Mouse (Mus musculus): Measurements from ENCODE around the gene Slc22a21. TPM values are rescaled to one million over a fixed set of nuclear protein-coding genes. Genes with fewer than 3 reads are reported as not detected.

Gene Slc22a21
- 2.6 and 2.9 TPM in 2 replicates for polyA plus RNA-seq (2014; fragmentation: Nextera tagmentation; extraction: Ambion mirVana)

GRCm38 (mm10) chr11:53979788-53980621 is at the start of gene Slc22a21:
Slc22a21 (minus strand) TSS chr11:53980332.
- whole genome bisulfite sequencing: 2% methylated on average over 73 of the region's 73 CpGs
- Histone ChIP-seq H3K27me3 (ENCODE audit: control insufficient read depth, insufficient read depth, low read length) (no peaks in the 10 kb centered on the region), H3K4me1 (ENCODE audit: control insufficient read depth, insufficient read depth, low read length) (no peaks in the 10 kb centered on the region), H3K9ac (ENCODE audit: low read length) (peak within 1 kb of the TSS; percentile 63), H3K36me3 (ENCODE audit: control insufficient read depth, insufficient read depth, low read length) (no peaks in the 10 kb centered on the region), H3K4me3 (ENCODE audit: low read depth, low read length) (peak within 1 kb of the TSS; percentile 54), H3K27ac (replicated peaks; ENCODE audit: low read depth, low read length) (no peak within 1 kb of the TSS), H3K4me2 (ENCODE audit: low read depth, severe bottlenecking) (peak within 1 kb of the TSS; percentile 93), H3K9me3 (ENCODE audit: control insufficient read depth, low read length) (no peaks in the 10 kb centered on the region)
- ATAC-seq (ENCODE audit: insufficient number of reproducible peaks, low FRiP score, low TSS enrichment, low read depth) (peak; percentile 86), DNase-seq (ENCODE audit: low spot score) (peak; percentile 82)

GRCm38 (mm10) chr11:54028997-54029396 is 48.9 kb upstream of the Slc22a21 start:
- no peak overlapping the region for H3K27ac ChIP-seq (replicated peaks; ENCODE audit: low read depth, low read length)
- ATAC-seq (ENCODE audit: insufficient number of reproducible peaks, low FRiP score, low TSS enrichment, low read depth): no peak
- no peaks in the 10 kb centered on the region for H3K36me3 ChIP-seq (ENCODE audit: control insufficient read depth, insufficient read depth, low read length)
- WGBS: 79% methylated on average over 4 of the region's 4 CpGs
- H3K9me3 ChIP-seq (ENCODE audit: control insufficient read depth, low read length): no peaks in the 10 kb centered on the region
- no peak overlapping the region for H3K4me2 ChIP-seq (ENCODE audit: low read depth, severe bottlenecking)
- H3K4me1 ChIP-seq (ENCODE audit: control insufficient read depth, insufficient read depth, low read length): 0 out of 2 replicates have a peak, but pooled peaks cover 3% of the 10 kb centered on the region
- no peak overlapping the region for H3K9ac ChIP-seq (ENCODE audit: low read length)
- no peak overlapping the region for H3K4me3 ChIP-seq (ENCODE audit: low read depth, low read length)
- DNase-seq (ENCODE audit: low spot score): no peak
- H3K27me3 ChIP-seq (ENCODE audit: control insufficient read depth, insufficient read depth, low read length): peaks cover 10% of the 10 kb centered on the region

- H3K4me2 ChIP-seq (ENCODE audit: low read depth, severe bottlenecking): peak within 1 kb of the TSS; percentile 78
Observed at GRCm38 (mm10) chr11:54028044-54028951, 48.2 kb upstream of the Slc22a21 start, which contains the start of gene Slc22a4. Slc22a4 (minus strand) TSS chr11:54028090.

DNA sequence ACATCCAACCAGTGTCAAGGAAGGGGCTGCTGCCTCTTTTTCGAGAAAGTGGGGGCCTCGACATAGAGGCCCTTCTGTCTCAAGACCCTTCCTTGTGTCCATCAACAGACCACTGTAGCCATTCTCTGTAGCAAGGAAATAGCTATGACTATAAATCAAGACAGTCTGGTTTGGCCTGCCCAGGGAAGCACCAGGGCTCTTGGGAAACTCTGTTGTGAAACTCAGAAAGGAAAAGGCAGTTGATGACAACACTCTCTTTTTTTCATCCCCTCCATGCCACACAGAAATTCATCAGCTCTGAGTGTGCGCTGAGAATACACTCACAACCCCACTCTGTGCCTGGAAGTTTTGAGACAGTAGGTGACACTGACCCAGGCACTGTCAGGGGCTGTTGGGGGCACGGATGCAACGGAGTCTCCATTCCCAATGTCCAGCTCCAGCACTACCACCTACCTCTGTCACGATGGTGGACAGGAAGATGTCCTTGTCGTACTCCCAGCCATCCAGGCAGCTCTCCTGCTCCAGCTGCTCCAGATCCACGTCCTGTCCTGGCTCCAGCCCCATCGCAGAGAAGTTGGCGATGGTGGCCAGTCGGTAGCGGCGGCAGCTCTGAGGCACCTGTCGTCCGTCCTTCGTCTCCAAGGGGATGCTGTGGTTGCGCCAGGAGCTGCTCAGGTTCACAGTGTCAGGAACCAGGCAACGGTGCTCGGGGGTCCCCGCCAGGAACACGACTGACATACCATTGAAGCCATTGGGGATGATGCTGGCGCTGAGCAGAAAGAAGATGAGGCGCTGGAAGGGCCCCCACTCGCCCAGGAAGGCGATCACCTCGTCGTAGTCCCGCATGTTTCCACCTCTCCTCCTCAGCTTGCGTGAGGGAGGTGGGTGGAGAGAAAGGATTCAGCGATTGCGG is 47.3 kb upstream of the Slc22a21 start:
- DNase-seq (ENCODE audit: low spot score) (peak; percentile 34), ATAC-seq (ENCODE audit: insufficient number of reproducible peaks, low FRiP score, low TSS enrichment, low read depth) (no peak)
- 0 out of 2 replicates have a peak, but pooled peaks cover 3% of the 10 kb centered on the region for H3K4me1 ChIP-seq (ENCODE audit: control insufficient read depth, insufficient read depth, low read length)
- peaks cover 10% of the 10 kb centered on the region for H3K27me3 ChIP-seq (ENCODE audit: control insufficient read depth, insufficient read depth, low read length)
- H3K9ac ChIP-seq (ENCODE audit: low read length): peak overlapping the region; percentile 67
- no peaks in the 10 kb centered on the region; the same call in 1 of the 2 replicates for H3K36me3 ChIP-seq (ENCODE audit: control insufficient read depth, insufficient read depth, low read length)
- H3K9me3 ChIP-seq (ENCODE audit: control insufficient read depth, low read length): no peaks in the 10 kb centered on the region
- peak overlapping the region; percentile 41 for H3K4me3 ChIP-seq (ENCODE audit: low read depth, low read length)
- H3K27ac ChIP-seq (replicated peaks; ENCODE audit: low read depth, low read length): no peak overlapping the region
- WGBS: 16% methylated on average over 31 of the region's 31 CpGs
- H3K4me2 ChIP-seq (ENCODE audit: low read depth, severe bottlenecking): peak overlapping the region; percentile 78

More at GRCm38 (mm10) chr11:54028044-54028951, 48.2 kb upstream of the Slc22a21 start, which contains the start of gene Slc22a4:
- Histone ChIP-seq H3K4me1 (ENCODE audit: control insufficient read depth, insufficient read depth, low read length) (0 out of 2 replicates have a peak, but pooled peaks cover 3% of the 10 kb centered on the region), H3K27ac (replicated peaks; ENCODE audit: low read depth, low read length) (no peak within 1 kb of the TSS), H3K27me3 (ENCODE audit: control insufficient read depth, insufficient read depth, low read length) (peaks cover 10% of the 10 kb centered on the region), H3K4me3 (ENCODE audit: low read depth, low read length) (peak within 1 kb of the TSS; percentile 41), H3K9ac (ENCODE audit: low read length) (peak within 1 kb of the TSS; percentile 67), H3K36me3 (ENCODE audit: control insufficient read depth, insufficient read depth, low read length) (no peaks in the 10 kb centered on the region), H3K9me3 (ENCODE audit: control insufficient read depth, low read length) (no peaks in the 10 kb centered on the region)
- WGBS: 3% methylated on average over 61 of the region's 61 CpGs
- DNase-seq (ENCODE audit: low spot score) (peak; percentile 80), ATAC-seq (ENCODE audit: insufficient number of reproducible peaks, low FRiP score, low TSS enrichment, low read depth) (0 out of 2 replicates have a peak, but pooled peaks have one; percentile 21)

DNA sequence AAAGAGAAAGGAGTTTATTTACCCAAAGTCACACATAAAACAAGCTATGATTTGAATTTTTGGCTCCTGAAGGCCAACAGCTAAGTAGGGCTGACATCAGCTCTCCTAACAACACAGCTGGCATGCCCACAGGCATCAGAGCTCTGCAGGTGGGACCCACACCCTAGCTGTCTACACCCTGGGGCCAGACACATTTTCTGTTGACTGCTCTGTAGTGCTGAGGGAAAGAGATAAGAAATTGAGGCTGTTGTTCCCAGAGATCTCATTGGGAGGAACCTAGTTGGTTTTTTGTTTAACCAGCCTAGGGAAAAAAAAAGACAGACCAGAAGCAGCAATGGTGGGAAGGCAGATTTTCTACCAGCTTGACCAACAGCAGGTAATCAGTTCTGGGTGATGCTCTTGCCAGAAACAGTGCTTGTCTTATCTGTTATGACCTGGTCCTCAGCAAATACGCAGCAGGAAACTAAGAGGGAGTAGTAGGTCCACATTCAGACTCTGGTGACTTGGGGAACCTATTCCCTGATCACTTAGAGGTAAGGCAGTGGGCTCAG is 46.4 kb upstream of the Slc22a21 start:
- 75% methylated on average over 1 of the region's 1 CpGs for WGBS
- no peak overlapping the region for H3K4me3 ChIP-seq (ENCODE audit: low read depth, low read length)
- H3K9me3 ChIP-seq (ENCODE audit: control insufficient read depth, low read length): no peaks in the 10 kb centered on the region
- DNase-seq (ENCODE audit: low spot score) (no peak), ATAC-seq (ENCODE audit: insufficient number of reproducible peaks, low FRiP score, low TSS enrichment, low read depth) (no peak)
- no peak overlapping the region for H3K27ac ChIP-seq (replicated peaks; ENCODE audit: low read depth, low read length)
- H3K36me3 ChIP-seq (ENCODE audit: control insufficient read depth, insufficient read depth, low read length): no peaks in the 10 kb centered on the region; the same call in 1 of the 2 replicates
- H3K9ac ChIP-seq (ENCODE audit: low read length): no peak overlapping the region
- H3K4me2 ChIP-seq (ENCODE audit: low read depth, severe bottlenecking): no peak overlapping the region
- H3K27me3 ChIP-seq (ENCODE audit: control insufficient read depth, insufficient read depth, low read length): peaks cover 10% of the 10 kb centered on the region
- H3K4me1 ChIP-seq (ENCODE audit: control insufficient read depth, insufficient read depth, low read length): 0 out of 2 replicates have a peak, but pooled peaks cover 3% of the 10 kb centered on the region

- Histone ChIP-seq H3K4me3 (ENCODE audit: low read depth, low read length) (no peak overlapping the region), H3K27ac (replicated peaks; ENCODE audit: low read depth, low read length) (no peak overlapping the region), H3K9ac (ENCODE audit: low read length) (no peak overlapping the region), H3K4me2 (ENCODE audit: low read depth, severe bottlenecking) (no peak overlapping the region), H3K36me3 (ENCODE audit: control insufficient read depth, insufficient read depth, low read length) (no peaks in the 10 kb centered on the region; the same call in 1 of the 2 replicates), H3K27me3 (ENCODE audit: control insufficient read depth, insufficient read depth, low read length) (no peaks in the 10 kb centered on the region), H3K9me3 (ENCODE audit: control insufficient read depth, low read length) (no peaks in the 10 kb centered on the region), H3K4me1 (ENCODE audit: control insufficient read depth, insufficient read depth, low read length) (no peaks in the 10 kb centered on the region)
- DNase-seq (ENCODE audit: low spot score) (no peak), ATAC-seq (ENCODE audit: insufficient number of reproducible peaks, low FRiP score, low TSS enrichment, low read depth) (no peak)
- WGBS: 92% methylated on average over 5 of the region's 5 CpGs
Observed at GRCm38 (mm10) chr11:54021396-54022093, 41.4 kb upstream of the Slc22a21 start.

Measured in limb, embryonic 11.5 days (tissue).